Mouse (Mus musculus) heart, embryonic 16.5 days (tissue): Measurements from ENCODE around the gene Ank2. TPM values are rescaled to one million over a fixed set of nuclear protein-coding genes. Genes with fewer than 3 reads are reported as not detected.

Source experiments
- ATAC-seq: fragments of 200-750 bp; cut with Nextera tagmentation; replicated peaks from 2 replicates; pipeline ENCODE4 v1.8.0; 2017; ENCODE audit warnings: moderate number of reproducible peaks; ENCODE audit not compliant: insufficient read depth, low FRiP score; ENCODE audit errors: extremely low read depth
- H3K27ac ChIP-seq: fragments of 300-500 bp; sonication (generic); 2 replicates; pipeline ENCODE4 v1.5.1; 2014; ENCODE audit warnings: mild to moderate bottlenecking, low read length, control low read depth, moderate library complexity
- H3K27me3 ChIP-seq: fragments of 300-500 bp; sonication (generic); 2 replicates; pipeline ENCODE4 v1.6.1; 2014; ENCODE audit warnings: low read length, mixed read lengths; ENCODE audit not compliant: control insufficient read depth, insufficient read depth
- H3K36me3 ChIP-seq: fragments of 300-500 bp; sonication (generic); 2 replicates; pipeline ENCODE4 v1.6.1; 2014; ENCODE audit not compliant: control insufficient read depth, insufficient read depth
- H3K4me1 ChIP-seq: fragments of 300-500 bp; sonication (generic); 2 replicates; pipeline ENCODE4 v1.6.1; 2014; ENCODE audit warnings: low read length, mixed read lengths; ENCODE audit not compliant: control insufficient read depth, insufficient read depth
- H3K4me2 ChIP-seq: fragments of 300-500 bp; sonication (generic); 2 replicates; pipeline ENCODE4 v1.6.1; 2014; ENCODE audit warnings: low read depth, mild to moderate bottlenecking, control low read depth, low read length
- H3K4me3 ChIP-seq: fragments of 300-500 bp; sonication (generic); 2 replicates; pipeline ENCODE4 v1.5.1; 2014; ENCODE audit warnings: mild to moderate bottlenecking, control low read depth, low read length
- H3K9ac ChIP-seq: fragments of 300-500 bp; sonication (generic); 2 replicates; pipeline ENCODE4 v1.6.1; 2014; ENCODE audit warnings: low read length, control low read depth
- H3K9me3 ChIP-seq: fragments of 300-500 bp; sonication (generic); replicated peaks from 2 replicates; pipeline ENCODE4 v1.6.1; 2016; ENCODE audit warnings: low read length; ENCODE audit not compliant: control insufficient read depth
- WGBS: fragments of 180-500 bp; shearing (Covaris S2); extraction: QIAGEN DNeasy Blood & Tissue Kit; methylation state at CpG from one replicate; pipeline ENCODE4 v1.1.7; 2014; 5-methylcytosine and 5-hydroxymethylcytosine counted together
- polyA plus RNA-seq: library from polyadenylated mRNA; unstranded; fragments of >200 nt; fragmentation: Nextera tagmentation; extraction: Ambion mirVana; gene quantifications from 2 replicates; pipeline ENCODE4 v1.2.1, GENCODE M21; 2015

Ank2 gene
- polyA plus RNA-seq, 1 experiment from 2014 or later, result 38.9 TPM

DNA sequence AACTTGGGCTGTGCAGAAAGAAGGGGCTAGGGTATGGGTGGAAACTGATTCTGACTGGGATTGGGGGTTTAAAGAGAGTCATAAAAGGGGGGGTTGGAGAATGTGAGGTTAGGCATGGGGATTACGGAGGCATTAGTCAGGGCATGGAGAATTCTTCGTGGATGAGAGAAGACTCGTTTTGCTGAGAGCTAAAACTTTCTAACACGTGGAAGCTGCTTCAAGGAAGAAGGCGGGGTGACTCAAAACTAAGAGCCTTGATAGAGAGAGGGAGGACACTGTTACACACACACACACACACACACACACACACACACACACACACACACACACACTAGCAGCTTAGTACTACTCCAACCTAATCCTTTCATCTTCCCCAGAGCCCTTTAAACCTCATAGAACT lies 463.0 kb downstream of the Ank2 start:
- Histone ChIP-seq H3K9me3 (no peaks in the 10 kb centered on the region), H3K27me3 (no peaks in the 10 kb centered on the region), H3K4me2 (no peak overlapping the region), H3K4me1 (no peaks in the 10 kb centered on the region), H3K36me3 (peaks cover 8% of the 10 kb centered on the region), H3K4me3 (no peak overlapping the region), H3K27ac (no peak overlapping the region), H3K9ac (no peak overlapping the region)
- 67% methylated on average over 5 of the region's 5 CpGs for WGBS
- no peak for ATAC-seq

DNA sequence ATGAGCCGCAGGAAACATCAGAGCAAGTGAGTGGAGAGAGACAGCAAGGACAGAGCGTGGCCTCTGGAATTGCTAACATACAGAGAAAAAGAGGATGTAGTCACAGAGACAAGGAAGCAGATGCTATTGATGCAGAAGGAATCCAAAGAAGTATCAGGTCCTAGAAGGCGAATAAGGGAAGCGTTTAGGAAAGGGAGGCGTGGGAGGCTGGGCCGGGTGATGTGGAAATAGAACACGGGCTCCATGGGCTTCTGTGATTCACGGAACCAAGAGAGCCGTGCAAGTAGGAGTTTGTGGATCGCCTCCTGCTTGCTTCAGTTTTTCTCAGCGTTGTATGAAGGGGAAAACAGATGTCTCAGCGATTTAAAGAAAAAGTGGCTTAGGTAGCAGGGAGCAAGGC lies 463.6 kb downstream of the Ank2 start:
- Histone ChIP-seq H3K27ac (no peak overlapping the region), H3K4me3 (no peak overlapping the region), H3K4me2 (no peak overlapping the region), H3K9me3 (no peaks in the 10 kb centered on the region), H3K36me3 (peaks cover 8% of the 10 kb centered on the region), H3K4me1 (no peaks in the 10 kb centered on the region), H3K27me3 (no peaks in the 10 kb centered on the region), H3K9ac (no peak overlapping the region)
- 88% methylated on average over 12 of the region's 12 CpGs for WGBS
- no peak for ATAC-seq

DNA sequence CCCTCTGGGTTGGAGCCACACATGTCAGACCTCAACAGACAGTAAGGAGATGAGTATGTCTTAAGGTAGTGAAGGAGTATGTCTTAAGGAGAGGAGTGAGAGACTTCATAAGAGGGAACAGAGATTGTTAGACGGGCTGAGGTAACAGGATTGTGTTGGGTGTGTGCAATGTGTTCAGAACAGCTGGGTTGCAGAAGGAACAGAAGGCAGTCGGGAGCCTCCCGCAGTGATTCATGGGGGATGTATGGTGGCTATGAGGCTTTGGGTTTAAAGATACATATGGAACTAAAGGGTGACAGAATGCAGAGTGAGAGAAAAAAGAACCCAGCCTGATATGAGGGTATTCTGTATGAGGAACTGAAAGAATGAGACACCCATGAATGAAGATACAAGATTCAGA lies 464.2 kb downstream of the Ank2 start:
- WGBS, result 86% methylated on average over 3 of the region's 3 CpGs
- no peak for ATAC-seq
- no peak overlapping the region for H3K4me2 ChIP-seq
- H3K36me3 ChIP-seq, result peaks cover 8% of the 10 kb centered on the region
- H3K9me3 ChIP-seq, result no peaks in the 10 kb centered on the region
- H3K4me1 ChIP-seq, result no peaks in the 10 kb centered on the region
- no peak overlapping the region for H3K4me3 ChIP-seq
- no peak overlapping the region for H3K9ac ChIP-seq
- no peaks in the 10 kb centered on the region for H3K27me3 ChIP-seq
- no peak overlapping the region for H3K27ac ChIP-seq

GRCm38 (mm10) chr3:127023992-127024391 lies 475.2 kb downstream of the Ank2 start:
- WGBS, result 92% methylated on average over 4 of the region's 4 CpGs

GRCm38 (mm10) chr3:127020167-127020566 lies 479.0 kb downstream of the Ank2 start:
- Histone ChIP-seq H3K4me2 (no peak overlapping the region), H3K27me3 (no peaks in the 10 kb centered on the region), H3K9ac (no peak overlapping the region), H3K4me1 (peaks cover 3% of the 10 kb centered on the region; the same call in 1 of the 2 replicates), H3K36me3 (peaks cover 6% of the 10 kb centered on the region; the same call in 1 of the 2 replicates), H3K27ac (no peak overlapping the region), H3K9me3 (no peaks in the 10 kb centered on the region), H3K4me3 (no peak overlapping the region)
- 42% methylated on average over 1 of the region's 1 CpGs for WGBS
- no peak for ATAC-seq

More at GRCm38 (mm10) chr3:127023992-127024391, 475.2 kb downstream of the Ank2 start:
- H3K27me3 ChIP-seq, result no peaks in the 10 kb centered on the region
- H3K9ac ChIP-seq, result no peak overlapping the region
- ATAC-seq, result no peak
- H3K4me2 ChIP-seq, result no peak overlapping the region
- H3K27ac ChIP-seq, result no peak overlapping the region
- H3K9me3 ChIP-seq, result no peaks in the 10 kb centered on the region
- peaks cover 3% of the 10 kb centered on the region; the same call in 1 of the 2 replicates for H3K36me3 ChIP-seq
- H3K4me1 ChIP-seq, result peaks cover 3% of the 10 kb centered on the region; the same call in 1 of the 2 replicates
- no peak overlapping the region for H3K4me3 ChIP-seq

- peak overlapping the region; percentile 42; the same call in 1 of the 2 replicates for H3K27ac ChIP-seq
- no peak overlapping the region for H3K9ac ChIP-seq
- H3K9me3 ChIP-seq, result no peaks in the 10 kb centered on the region
- no peak overlapping the region for H3K4me3 ChIP-seq
- peaks cover 3% of the 10 kb centered on the region; the same call in 1 of the 2 replicates for H3K4me1 ChIP-seq
- H3K27me3 ChIP-seq, result no peaks in the 10 kb centered on the region
- WGBS, result 65% methylated on average over 3 of the region's 3 CpGs
- ATAC-seq, result no peak
- H3K4me2 ChIP-seq, result no peak overlapping the region
- peaks cover 6% of the 10 kb centered on the region; the same call in 1 of the 2 replicates for H3K36me3 ChIP-seq
Measured at GRCm38 (mm10) chr3:127019728-127020127, 479.4 kb downstream of the Ank2 start.

- no peak for ATAC-seq
- Histone ChIP-seq H3K27me3 (no peaks in the 10 kb centered on the region), H3K9me3 (no peaks in the 10 kb centered on the region), H3K4me2 (no peak overlapping the region), H3K4me1 (peaks cover 3% of the 10 kb centered on the region), H3K9ac (no peak overlapping the region), H3K4me3 (no peak overlapping the region), H3K36me3 (peaks cover 6% of the 10 kb centered on the region; the same call in 1 of the 2 replicates), H3K27ac (peak overlapping the region; percentile 42; the same call in 1 of the 2 replicates)
- 49% methylated on average over 6 of the region's 6 CpGs for WGBS
Measured at GRCm38 (mm10) chr3:127019109-127019508, 480.0 kb downstream of the Ank2 start.

DNA sequence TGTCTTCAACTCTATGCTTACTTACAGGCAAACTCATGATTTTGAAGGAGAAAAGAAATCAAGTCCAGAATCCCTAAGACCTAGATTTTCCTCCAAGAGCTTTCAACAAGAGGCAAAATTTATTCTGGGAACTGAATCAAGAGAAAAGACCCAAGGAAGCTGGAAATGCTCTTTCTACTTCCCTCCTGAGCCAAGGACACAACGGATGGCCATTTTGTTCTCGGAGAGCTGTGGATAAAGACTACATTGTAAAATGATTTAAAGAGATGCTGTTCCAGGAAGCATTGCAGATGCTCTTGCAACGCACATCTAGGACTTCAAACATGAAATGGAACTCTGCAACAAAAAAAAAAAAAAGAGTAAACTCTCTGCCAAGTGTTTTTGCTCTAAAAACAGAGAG lies 481.6 kb downstream of the Ank2 start:
- no peak overlapping the region for H3K4me2 ChIP-seq
- H3K36me3 ChIP-seq, result 0 out of 2 replicates have a peak, but pooled peaks cover 4% of the 10 kb centered on the region
- H3K9me3 ChIP-seq, result no peaks in the 10 kb centered on the region
- no peak overlapping the region for H3K4me3 ChIP-seq
- no peaks in the 10 kb centered on the region for H3K27me3 ChIP-seq
- ATAC-seq, result no peak
- H3K9ac ChIP-seq, result no peak overlapping the region
- 69% methylated on average over 3 of the region's 3 CpGs for WGBS
- H3K27ac ChIP-seq, result no peak overlapping the region
- H3K4me1 ChIP-seq, result peaks cover 7% of the 10 kb centered on the region

DNA sequence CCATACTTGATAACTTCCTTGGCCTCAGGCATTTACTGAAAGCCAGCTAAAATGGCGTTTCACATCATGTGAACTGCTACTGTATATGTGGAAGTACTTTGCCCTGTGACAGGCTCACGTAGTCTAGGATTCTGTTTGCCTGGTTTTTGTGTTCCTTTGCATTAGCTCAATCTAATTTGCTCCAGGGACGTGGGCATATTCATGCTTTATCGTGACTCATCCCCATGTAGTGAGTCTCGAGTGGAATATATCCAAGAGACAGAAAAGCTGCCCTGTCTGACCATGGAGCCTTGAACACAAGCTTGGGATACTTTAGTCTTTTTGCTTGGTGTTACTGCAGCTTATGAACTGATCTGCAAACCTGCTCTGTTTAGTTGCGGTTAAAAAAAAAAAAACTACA lies 483.6 kb downstream of the Ank2 start:
- Histone ChIP-seq H3K36me3 (0 out of 2 replicates have a peak, but pooled peaks cover 4% of the 10 kb centered on the region), H3K4me2 (no peak overlapping the region), H3K27me3 (no peaks in the 10 kb centered on the region), H3K9me3 (no peaks in the 10 kb centered on the region), H3K4me1 (peaks cover 7% of the 10 kb centered on the region), H3K9ac (no peak overlapping the region), H3K4me3 (no peak overlapping the region), H3K27ac (no peak overlapping the region)
- no peak for ATAC-seq
- WGBS, result 91% methylated on average over 6 of the region's 6 CpGs
